Mouse (Mus musculus) stomach, postnatal 0 days (tissue): ENCODE measurements around the gene Nrde2.

Experiments
- CTCF ChIP-seq: IDR thresholded peaks from 2 replicates; pipeline ENCODE4 v1.5.1; 2016; ENCODE audit warnings: antibody characterized with exemption, low read depth, mild to moderate bottlenecking, moderate library complexity
- EP300 ChIP-seq: optimal IDR thresholded peaks from 2 replicates; pipeline ENCODE3; 2016; ENCODE audit warnings: antibody characterized with exemption

GRCm38 (mm10) chr12:100115982-100116381 is 43.5 kb downstream of the Nrde2 start:
- TF ChIP-seq CTCF (no peak), EP300 (no peak)
